15 mouse cellular contexts compared by ENCODE assay signal in genomic region chr3:144231931-144232330, GRCm38 (mm10). TPM values are rescaled to one million over a fixed set of nuclear protein-coding genes. Genes with fewer than 3 reads are reported as not detected.
DNase-seq lines count a peak whose midpoint lies in the region; ATAC-seq and TF ChIP-seq lines count a peak whose summit lies in the region.
"Had no signal": no experiment of that assay in that cellular context is flagged by ENCODE, and none has a peak within 500 bp of the region (broad histone marks: within the 10 kb centered on the region; RNA-seq: fewer than 3 reads in every experiment).

No protein-coding gene starts in this region.

- no peak overlapping the region for H3K4me2 ChIP-seq in lung, embryonic 14.5 days
- H3K4me2 ChIP-seq in lung, embryonic 16.5 days (ENCODE audit: low read depth, low read length): no peak overlapping the region
- no peak overlapping the region for H3K4me2 ChIP-seq in forebrain, embryonic 11.5 days (ENCODE audit: low read depth, low read length, severe bottlenecking)
- H3K4me2 ChIP-seq: limb, embryonic 13.5 days; midbrain, embryonic 15.5 days; neural tube, embryonic 13.5 days had no signal

- ATAC-seq in lung, embryonic 14.5 days (ENCODE audit: insufficient read depth): peak; percentile 24; the same call in 1 of the 2 replicates
- ATAC-seq in lung, embryonic 16.5 days (ENCODE audit: low read depth): peak; percentile 75
- no peak for ATAC-seq in forebrain, embryonic 11.5 days (replicated peaks; ENCODE audit: low FRiP score)
- ATAC-seq: midbrain, embryonic 15.5 days; Patski had no signal

- 56% methylated on average over 6 of the region's 6 CpGs for WGBS in lung, embryonic 14.5 days
- 44% methylated on average over 6 of the region's 6 CpGs for WGBS in lung, embryonic 16.5 days
- WGBS in small intestine, adult 2 months: 40% methylated on average over 6 of the region's 6 CpGs
- 93% methylated on average over 6 of the region's 6 CpGs for WGBS in forebrain, embryonic 11.5 days

- no peak for TF ChIP-seq CTCF in lung, embryonic 14.5 days (IDR thresholded peaks at IDR 0.05; ENCODE audit: low read depth)
- no peak for TF ChIP-seq CTCF in small intestine, adult 2 months (IDR thresholded peaks at IDR 0.05; ENCODE audit: extremely low read depth, insufficient read length, insufficient replicate concordance, low read depth, low read length)

- intact Hi-C loops in gastrocnemius, postnatal 14 days (cut with DNase I; ENCODE audit: low total_unique reads): no loop called here

- no peak overlapping the region for H3K9ac ChIP-seq in lung, embryonic 14.5 days
- H3K9ac ChIP-seq in lung, embryonic 16.5 days (ENCODE audit: low read length): no peak overlapping the region
- no peak overlapping the region for H3K9ac ChIP-seq in forebrain, embryonic 11.5 days (ENCODE audit: low read length)
- H3K9ac ChIP-seq: limb, embryonic 13.5 days; midbrain, embryonic 15.5 days; neural tube, embryonic 13.5 days had no signal

- no peak overlapping the region for H3K4me3 ChIP-seq in lung, embryonic 14.5 days (ENCODE audit: low read depth, low read length)
- H3K4me3 ChIP-seq in lung, embryonic 16.5 days (ENCODE audit: low read length): no peak overlapping the region
- peak overlapping the region; percentile 41 for H3K4me3 ChIP-seq in small intestine, adult 2 months (ENCODE audit: low read depth, low read length)
- no peak overlapping the region for H3K4me3 ChIP-seq in forebrain, embryonic 11.5 days (ENCODE audit: low read depth, low read length)
- H3K4me3 ChIP-seq: limb, embryonic 13.5 days; midbrain, embryonic 15.5 days; neural tube, embryonic 13.5 days had no signal

- H3K27me3 ChIP-seq in lung, embryonic 14.5 days (ENCODE audit: insufficient read depth, low read length): no peaks in the 10 kb centered on the region
- no peaks in the 10 kb centered on the region for H3K27me3 ChIP-seq in lung, embryonic 16.5 days (ENCODE audit: control insufficient read depth, insufficient read depth, low read depth, low read length)
- H3K27me3 ChIP-seq in small intestine, adult 2 months (ENCODE audit: control insufficient read depth, insufficient read depth, low read length): no peaks in the 10 kb centered on the region
- H3K27me3 ChIP-seq in forebrain, embryonic 11.5 days (ENCODE audit: control insufficient read depth, insufficient read depth, low read length): no peaks in the 10 kb centered on the region
- H3K27me3 ChIP-seq: midbrain, embryonic 15.5 days; neural tube, embryonic 13.5 days; Patski had no signal

- no peaks in the 10 kb centered on the region for H3K9me3 ChIP-seq in lung, embryonic 14.5 days (ENCODE audit: low read depth, low read length)
- H3K9me3 ChIP-seq in lung, embryonic 16.5 days (ENCODE audit: control insufficient read depth, low read length): no peaks in the 10 kb centered on the region
- no peaks in the 10 kb centered on the region for H3K9me3 ChIP-seq in forebrain, embryonic 11.5 days (ENCODE audit: control insufficient read depth, low read length)
- H3K9me3 ChIP-seq: limb, embryonic 13.5 days; midbrain, embryonic 15.5 days; neural tube, embryonic 13.5 days had no signal

- no peaks in the 10 kb centered on the region for H3K36me3 ChIP-seq in lung, embryonic 14.5 days (ENCODE audit: insufficient read depth)
- H3K36me3 ChIP-seq in lung, embryonic 16.5 days (ENCODE audit: control insufficient read depth, insufficient read depth, low read length): no peaks in the 10 kb centered on the region
- H3K36me3 ChIP-seq in small intestine, adult 2 months (ENCODE audit: control insufficient read depth, insufficient read depth, low read length): no peaks in the 10 kb centered on the region
- no peaks in the 10 kb centered on the region for H3K36me3 ChIP-seq in forebrain, embryonic 11.5 days (ENCODE audit: control insufficient read depth, insufficient read depth, low read length)
- H3K36me3 ChIP-seq: limb, embryonic 13.5 days; midbrain, embryonic 15.5 days; neural tube, embryonic 13.5 days had no signal

- H3K4me1 ChIP-seq in lung, embryonic 14.5 days (ENCODE audit: insufficient read depth): no peaks in the 10 kb centered on the region
- no peaks in the 10 kb centered on the region for H3K4me1 ChIP-seq in lung, embryonic 16.5 days (replicated peaks; ENCODE audit: control insufficient read depth, insufficient read depth, low read length)
- peaks cover 2% of the 10 kb centered on the region; the same call in 1 of the 2 replicates for H3K4me1 ChIP-seq in small intestine, adult 2 months (ENCODE audit: control insufficient read depth, insufficient read depth, insufficient read length, low read length)
- H3K4me1 ChIP-seq in forebrain, embryonic 11.5 days (replicated peaks; ENCODE audit: control insufficient read depth, insufficient read depth, low read length): no peaks in the 10 kb centered on the region; the same call in 1 of the 2 replicates
- H3K4me1 ChIP-seq: limb, embryonic 13.5 days; midbrain, embryonic 15.5 days; neural tube, embryonic 13.5 days had no signal

- DNase-seq in lung, embryonic 14.5 days: no peak
- DNase-seq in lung, postnatal 4 days: no peak
- peak; percentile 59 for DNase-seq in T-cell, adult 2 months (ENCODE audit: low spot score)
- DNase-seq in kidney, adult 8-10 months: no peak
- DNase-seq in gastrocnemius, postnatal 14 days: no peak
- no peak for DNase-seq in forebrain, embryonic 11.5 days (ENCODE audit: low spot score)
- DNase-seq: cerebellum, adult 9-10 months; heart, postnatal 10 days; spleen, adult 18-20 months had no signal

- TF ChIP-seq POLR2A in small intestine, adult 2 months (IDR thresholded peaks at IDR 0.05; ENCODE audit: low read depth, low read length): no peak

- H3K27ac ChIP-seq in lung, embryonic 14.5 days (ENCODE audit: low read depth): no peak overlapping the region
- H3K27ac ChIP-seq in lung, embryonic 16.5 days (ENCODE audit: low read length): no peak overlapping the region
- no peak overlapping the region for H3K27ac ChIP-seq in small intestine, adult 2 months (ENCODE audit: insufficient read depth, low read depth, low read length)
- no peak overlapping the region for H3K27ac ChIP-seq in forebrain, embryonic 11.5 days (ENCODE audit: low read depth, low read length)
- H3K27ac ChIP-seq: limb, embryonic 13.5 days; midbrain, embryonic 15.5 days; neural tube, embryonic 13.5 days had no signal

RNA-seq across cellular contexts. Expression of gene Lmo4, which starts 26.9 kb away (rescaled TPM):
- 48.1 and 49.8 TPM in 2 replicates for polyA plus RNA-seq in lung, embryonic 14.5 days (2014; fragmentation: Nextera tagmentation; extraction: Ambion mirVana)
- 72.5 and 73.3 TPM in 2 replicates for polyA plus RNA-seq in lung, embryonic 16.5 days (2015; fragmentation: Nextera tagmentation; extraction: Ambion mirVana)
- polyA plus RNA-seq in small intestine, adult 2 months (2012; rRNA removed): 23.8 and 27.6 TPM in 2 replicates
- total RNA-seq in gastrocnemius, postnatal 14 days (2021): 10 to 100 TPM; 16.2 to 19.6 TPM
- 50.4 and 52.8 TPM in 2 replicates for polyA plus RNA-seq in forebrain, embryonic 11.5 days (2014; fragmentation: Nextera tagmentation; extraction: Ambion mirVana)
